Mouse (Mus musculus): ENCODE results near the gene Fbxo46. TPM values are rescaled to one million over a fixed set of nuclear protein-coding genes. Genes with fewer than 3 reads are reported as not detected.

Fbxo46 gene
- polyA plus RNA-seq, 1 experiment from 2014 or later: 5.1 TPM

GRCm38 (mm10) chr7:19170142-19170541 lies 50.5 kb downstream of the Fbxo46 start:
- H3K27ac ChIP-seq (ENCODE audit: low read depth, low read length): no peak overlapping the region
- no peaks in the 10 kb centered on the region; the same call in 1 of the 2 replicates for H3K27me3 ChIP-seq (replicated peaks; ENCODE audit: control insufficient read depth, insufficient read depth, low read length)
- no peaks in the 10 kb centered on the region; the same call in 1 of the 2 replicates for H3K4me1 ChIP-seq (replicated peaks; ENCODE audit: control insufficient read depth, insufficient read depth, low read length)
- no peak for ATAC-seq
- H3K9me3 ChIP-seq (ENCODE audit: control insufficient read depth): no peaks in the 10 kb centered on the region
- TF ChIP-seq CTCF (IDR thresholded peaks at IDR 0.05; ENCODE audit: low read depth): no peak
- no peak overlapping the region for H3K4me3 ChIP-seq (ENCODE audit: low read depth, low read length)
- H3K36me3 ChIP-seq (ENCODE audit: control insufficient read depth, insufficient read depth): no peaks in the 10 kb centered on the region
- 47% methylated on average over 8 of the region's 8 CpGs for WGBS
- no peak overlapping the region for H3K9ac ChIP-seq (ENCODE audit: low read depth, low read length)
- H3K4me2 ChIP-seq (replicated peaks; ENCODE audit: low read depth): 0 out of 2 replicates have a peak overlapping the region, but pooled peaks have one; percentile 6

GRCm38 (mm10) chr7:19171831-19172230 lies 52.2 kb downstream of the Fbxo46 start:
- Histone ChIP-seq H3K9ac (ENCODE audit: low read depth, low read length) (no peak overlapping the region), H3K4me3 (ENCODE audit: low read depth, low read length) (no peak overlapping the region), H3K36me3 (ENCODE audit: control insufficient read depth, insufficient read depth) (no peaks in the 10 kb centered on the region), H3K27me3 (replicated peaks; ENCODE audit: control insufficient read depth, insufficient read depth, low read length) (peaks cover 16% of the 10 kb centered on the region), H3K4me1 (replicated peaks; ENCODE audit: control insufficient read depth, insufficient read depth, low read length) (no peaks in the 10 kb centered on the region), H3K4me2 (replicated peaks; ENCODE audit: low read depth) (no peak overlapping the region), H3K27ac (ENCODE audit: low read depth, low read length) (no peak overlapping the region), H3K9me3 (ENCODE audit: control insufficient read depth) (no peaks in the 10 kb centered on the region)
- WGBS: 55% methylated on average over 8 of the region's 8 CpGs
- TF ChIP-seq CTCF (IDR thresholded peaks at IDR 0.05; ENCODE audit: low read depth): no peak
- no peak for ATAC-seq

GRCm38 (mm10) chr7:19172874-19173273 lies 53.2 kb downstream of the Fbxo46 start:
- WGBS: 3% methylated on average over 17 of the region's 17 CpGs
- Histone ChIP-seq H3K27ac (ENCODE audit: low read depth, low read length) (no peak overlapping the region), H3K9me3 (ENCODE audit: control insufficient read depth) (no peaks in the 10 kb centered on the region), H3K4me3 (ENCODE audit: low read depth, low read length) (no peak overlapping the region), H3K4me2 (replicated peaks; ENCODE audit: low read depth) (peak overlapping the region; percentile 35), H3K4me1 (replicated peaks; ENCODE audit: control insufficient read depth, insufficient read depth, low read length) (no peaks in the 10 kb centered on the region), H3K36me3 (ENCODE audit: control insufficient read depth, insufficient read depth) (no peaks in the 10 kb centered on the region), H3K27me3 (replicated peaks; ENCODE audit: control insufficient read depth, insufficient read depth, low read length) (peaks cover 26% of the 10 kb centered on the region), H3K9ac (ENCODE audit: low read depth, low read length) (no peak overlapping the region)
- no peak for ATAC-seq
- TF ChIP-seq CTCF (IDR thresholded peaks at IDR 0.05; ENCODE audit: low read depth): peak; percentile 89

- Histone ChIP-seq H3K4me3 (ENCODE audit: low read depth, low read length) (0 out of 2 replicates have a peak within 1 kb of the TSS, but pooled peaks have one; percentile 12), H3K27ac (ENCODE audit: low read depth, low read length) (no peak within 1 kb of the TSS), H3K27me3 (replicated peaks; ENCODE audit: control insufficient read depth, insufficient read depth, low read length) (peaks cover 48% of the 10 kb centered on the region), H3K4me1 (replicated peaks; ENCODE audit: control insufficient read depth, insufficient read depth, low read length) (no peaks in the 10 kb centered on the region), H3K4me2 (replicated peaks; ENCODE audit: low read depth) (no peak within 1 kb of the TSS; the same call in 1 of the 2 replicates), H3K9me3 (ENCODE audit: control insufficient read depth) (0 out of 2 replicates have a peak, but pooled peaks cover 4% of the 10 kb centered on the region), H3K36me3 (ENCODE audit: control insufficient read depth, insufficient read depth) (no peaks in the 10 kb centered on the region), H3K9ac (ENCODE audit: low read depth, low read length) (no peak within 1 kb of the TSS)
- peak; percentile 34; the same call in 1 of the 2 replicates for ATAC-seq
- WGBS: 2% methylated on average over 30 of the region's 30 CpGs
- no peak for TF ChIP-seq CTCF (IDR thresholded peaks at IDR 0.05; ENCODE audit: low read depth)
Measured at GRCm38 (mm10) chr7:19175708-19176515, 56.3 kb downstream of the Fbxo46 start, which contains the start of gene Eml2. Eml2 (plus strand) TSS chr7:19176421.

GRCm38 (mm10) chr7:19176516-19176947 lies 56.9 kb downstream of the Fbxo46 start:
- no peak overlapping the region for H3K9ac ChIP-seq (ENCODE audit: low read depth, low read length)
- no peak for TF ChIP-seq CTCF (IDR thresholded peaks at IDR 0.05; ENCODE audit: low read depth)
- no peak overlapping the region; the same call in 1 of the 2 replicates for H3K4me2 ChIP-seq (replicated peaks; ENCODE audit: low read depth)
- H3K27ac ChIP-seq (ENCODE audit: low read depth, low read length): no peak overlapping the region
- ATAC-seq: no peak
- 0 out of 2 replicates have a peak, but pooled peaks cover 3% of the 10 kb centered on the region for H3K4me1 ChIP-seq (replicated peaks; ENCODE audit: control insufficient read depth, insufficient read depth, low read length)
- no peaks in the 10 kb centered on the region for H3K36me3 ChIP-seq (ENCODE audit: control insufficient read depth, insufficient read depth)
- 8% methylated on average over 21 of the region's 21 CpGs for WGBS
- 0 out of 2 replicates have a peak, but pooled peaks cover 4% of the 10 kb centered on the region for H3K9me3 ChIP-seq (ENCODE audit: control insufficient read depth)
- 0 out of 2 replicates have a peak overlapping the region, but pooled peaks have one; percentile 12 for H3K4me3 ChIP-seq (ENCODE audit: low read depth, low read length)
- peaks cover 48% of the 10 kb centered on the region for H3K27me3 ChIP-seq (replicated peaks; ENCODE audit: control insufficient read depth, insufficient read depth, low read length)

GRCm38 (mm10) chr7:19177216-19177615 lies 57.6 kb downstream of the Fbxo46 start:
- ATAC-seq: no peak
- 75% methylated on average over 7 of the region's 7 CpGs for WGBS
- H3K4me1 ChIP-seq (replicated peaks; ENCODE audit: control insufficient read depth, insufficient read depth, low read length): 0 out of 2 replicates have a peak, but pooled peaks cover 4% of the 10 kb centered on the region
- H3K27me3 ChIP-seq (replicated peaks; ENCODE audit: control insufficient read depth, insufficient read depth, low read length): peaks cover 48% of the 10 kb centered on the region
- TF ChIP-seq CTCF (IDR thresholded peaks at IDR 0.05; ENCODE audit: low read depth): no peak
- H3K9me3 ChIP-seq (ENCODE audit: control insufficient read depth): 0 out of 2 replicates have a peak, but pooled peaks cover 4% of the 10 kb centered on the region
- H3K9ac ChIP-seq (ENCODE audit: low read depth, low read length): no peak overlapping the region
- H3K27ac ChIP-seq (ENCODE audit: low read depth, low read length): no peak overlapping the region
- H3K4me2 ChIP-seq (replicated peaks; ENCODE audit: low read depth): no peak overlapping the region
- H3K36me3 ChIP-seq (ENCODE audit: control insufficient read depth, insufficient read depth): no peaks in the 10 kb centered on the region
- H3K4me3 ChIP-seq (ENCODE audit: low read depth, low read length): no peak overlapping the region

Measured in intestine, postnatal 0 days (tissue).